Mouse (Mus musculus) spleen, adult 2 months (tissue): ENCODE measurements around the gene Plekhh1.

Experiments
- CTCF ChIP-seq: fragments of 200-500 bp; IDR thresholded peaks from 2 replicates; pipeline ENCODE4 v1.5.1; 2011; ENCODE audit warnings: mild to moderate bottlenecking, inconsistent platforms; ENCODE audit not compliant: insufficient read depth, insufficient read length, insufficient replicate concordance; ENCODE audit errors: extremely low read depth
- POLR2A ChIP-seq: fragments of 200-500 bp; IDR thresholded peaks from 2 replicates; pipeline ENCODE4 v1.6.1; 2011; ENCODE audit warnings: low read depth, low read length, inconsistent platforms

DNA sequence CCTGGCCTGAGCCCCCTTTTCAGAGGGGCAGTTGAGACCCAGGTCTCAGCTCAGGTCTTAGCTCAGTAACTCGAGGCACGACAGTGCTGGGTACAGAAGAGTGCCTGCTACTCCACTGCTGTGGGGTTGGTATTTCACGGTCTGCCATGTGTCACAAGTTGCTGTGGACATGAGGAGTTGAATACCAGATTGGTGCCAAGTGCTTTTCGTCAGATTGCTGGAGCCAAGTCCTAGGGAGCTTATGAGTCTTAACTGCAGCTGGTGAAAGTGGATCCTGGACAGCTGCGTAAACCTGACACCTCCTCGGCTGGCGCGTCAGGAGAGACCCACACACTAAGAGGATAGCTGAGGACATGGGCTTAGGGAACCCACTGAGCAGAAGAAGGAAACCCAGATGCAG lies 15.7 kb downstream of the Plekhh1 start:
- TF ChIP-seq CTCF, result no peak
- TF ChIP-seq POLR2A, result no peak
